Mouse (Mus musculus) neural tube, embryonic 13.5 days (tissue): ENCODE measurements at regions not wholly inside any gene's neighbourhood (a gene's known extent, or its start where the extent isn't known, plus 50 kb on each side); places are given as distances from the start of the nearest gene placed in this dataset.

ENCODE experiments used
- ATAC-seq: fragments of 200-750 bp; cut with Nextera tagmentation; 2 replicates; pipeline ENCODE4 v1.8.0; 2017; ENCODE audit warnings: low read depth, mild to moderate bottlenecking, moderate TSS enrichment, moderate library complexity
- H3K27ac ChIP-seq: fragments of 300-500 bp; sonication (generic); replicated peaks from 2 replicates; pipeline ENCODE4 v1.5.1; 2015; ENCODE audit warnings: moderate library complexity, mild to moderate bottlenecking, inconsistent platforms
- H3K27me3 ChIP-seq: fragments of 300-500 bp; sonication (generic); 2 replicates; pipeline ENCODE4 v1.6.1; 2015; ENCODE audit warnings: mild to moderate bottlenecking, inconsistent platforms
- H3K36me3 ChIP-seq: fragments of 300-500 bp; sonication (generic); 2 replicates; pipeline ENCODE4 v1.6.1; 2015; ENCODE audit warnings: mild to moderate bottlenecking, inconsistent platforms
- H3K4me1 ChIP-seq: fragments of 300-500 bp; sonication (generic); replicated peaks from 2 replicates; pipeline ENCODE4 v1.6.1; 2015; ENCODE audit warnings: inconsistent platforms
- H3K4me2 ChIP-seq: fragments of 300-500 bp; sonication (generic); 2 replicates; pipeline ENCODE4 v1.6.1; 2015; ENCODE audit warnings: inconsistent platforms, mild to moderate bottlenecking, moderate library complexity
- H3K4me3 ChIP-seq: fragments of 300-500 bp; sonication (generic); 2 replicates; pipeline ENCODE4 v1.5.1; 2015; ENCODE audit warnings: mild to moderate bottlenecking, inconsistent platforms
- H3K9ac ChIP-seq: fragments of 300-500 bp; sonication (generic); 2 replicates; pipeline ENCODE4 v1.6.1; 2015; ENCODE audit warnings: moderate library complexity, mild to moderate bottlenecking, inconsistent platforms
- H3K9me3 ChIP-seq: fragments of 300-500 bp; sonication (generic); 2 replicates; pipeline ENCODE4 v1.6.1; 2016; ENCODE audit warnings: inconsistent platforms
- WGBS: fragments of 180-500 bp; shearing (Covaris S2); methylation state at CpG from one replicate; pipeline ENCODE4 v1.1.7; 2015; 5-methylcytosine and 5-hydroxymethylcytosine counted together

DNA sequence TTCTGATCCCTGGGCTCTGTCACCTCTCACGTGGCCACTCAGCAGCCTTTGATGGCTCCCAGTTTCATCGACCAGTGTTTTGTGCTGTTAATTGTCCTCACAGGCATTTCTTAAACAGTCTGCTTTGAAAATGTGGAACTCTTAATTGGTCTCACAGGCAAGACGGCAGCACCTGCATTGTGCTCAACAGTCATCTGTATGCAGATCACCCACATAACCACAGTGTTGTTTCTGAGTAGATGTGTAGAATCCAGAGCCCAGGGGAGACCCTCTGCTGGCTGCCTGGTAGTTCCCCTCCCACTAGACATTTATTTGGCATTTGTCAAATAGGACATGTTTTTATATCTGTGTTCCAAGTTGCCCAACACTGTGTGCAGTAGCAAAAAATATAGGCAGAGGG lies 304.3 kb downstream of the Nucb2 start:
- H3K9ac ChIP-seq, result no peak overlapping the region
- H3K27ac ChIP-seq, result no peak overlapping the region
- H3K4me3 ChIP-seq, result no peak overlapping the region
- H3K27me3 ChIP-seq, result no peaks in the 10 kb centered on the region
- H3K9me3 ChIP-seq, result no peaks in the 10 kb centered on the region
- peaks cover 10% of the 10 kb centered on the region for H3K4me1 ChIP-seq
- WGBS, result 22% methylated on average over 3 of the region's 3 CpGs
- no peak; the same call in 1 of the 2 replicates for ATAC-seq
- H3K36me3 ChIP-seq, result no peaks in the 10 kb centered on the region
- H3K4me2 ChIP-seq, result no peak overlapping the region

- Histone ChIP-seq H3K36me3 (no peaks in the 10 kb centered on the region), H3K9ac (no peak overlapping the region), H3K27me3 (no peaks in the 10 kb centered on the region), H3K27ac (no peak overlapping the region), H3K9me3 (no peaks in the 10 kb centered on the region), H3K4me2 (no peak overlapping the region), H3K4me1 (no peaks in the 10 kb centered on the region), H3K4me3 (no peak overlapping the region)
- ATAC-seq, result no peak
- WGBS, result 89% methylated on average over 2 of the region's 2 CpGs
Measured at GRCm38 (mm10) chr7:116816494-116816893, 312.3 kb downstream of the Nucb2 start.

DNA sequence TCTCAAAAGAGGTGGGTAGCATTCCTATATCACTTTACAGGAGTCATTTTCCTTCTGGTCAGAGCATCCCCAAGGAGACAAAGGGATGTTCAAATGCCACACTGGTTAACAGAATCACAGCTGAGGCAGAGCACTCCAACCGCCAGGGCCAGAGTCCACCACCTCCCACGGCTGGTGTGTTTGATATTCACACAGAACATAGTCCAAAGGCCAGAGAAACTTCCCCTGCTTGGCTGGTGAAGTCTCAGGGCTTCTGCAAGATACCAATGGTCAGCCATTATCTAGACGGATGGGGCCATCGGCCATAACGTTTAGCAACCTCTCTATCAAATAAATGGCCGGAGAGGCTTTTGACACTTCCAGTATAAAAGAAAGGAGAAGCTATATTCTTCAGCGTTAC lies 313.8 kb downstream of the Nucb2 start:
- WGBS, result 81% methylated on average over 7 of the region's 7 CpGs
- H3K36me3 ChIP-seq, result no peaks in the 10 kb centered on the region

GRCm38 (mm10) chr7:116820613-116821012 lies 316.4 kb downstream of the Nucb2 start:
- H3K9me3 ChIP-seq, result no peaks in the 10 kb centered on the region
- no peak overlapping the region for H3K4me3 ChIP-seq
- ATAC-seq, result no peak
- no peaks in the 10 kb centered on the region for H3K4me1 ChIP-seq
- H3K4me2 ChIP-seq, result no peak overlapping the region
- no peaks in the 10 kb centered on the region for H3K27me3 ChIP-seq
- 90% methylated on average over 5 of the region's 5 CpGs for WGBS
- H3K27ac ChIP-seq, result no peak overlapping the region
- no peaks in the 10 kb centered on the region for H3K36me3 ChIP-seq
- no peak overlapping the region for H3K9ac ChIP-seq

More for the DNA sequence above, 313.8 kb downstream of the Nucb2 start:
- H3K9me3 ChIP-seq, result no peaks in the 10 kb centered on the region
- no peak overlapping the region for H3K9ac ChIP-seq
- no peak overlapping the region for H3K27ac ChIP-seq
- ATAC-seq, result no peak
- H3K4me3 ChIP-seq, result no peak overlapping the region
- H3K4me2 ChIP-seq, result no peak overlapping the region
- no peaks in the 10 kb centered on the region for H3K27me3 ChIP-seq
- H3K4me1 ChIP-seq, result no peaks in the 10 kb centered on the region

- Histone ChIP-seq H3K4me3 (no peak overlapping the region), H3K4me2 (no peak overlapping the region), H3K9ac (no peak overlapping the region), H3K27ac (no peak overlapping the region), H3K27me3 (no peaks in the 10 kb centered on the region), H3K36me3 (no peaks in the 10 kb centered on the region), H3K4me1 (peaks cover 18% of the 10 kb centered on the region), H3K9me3 (no peaks in the 10 kb centered on the region)
- peak; percentile 63; the same call in 1 of the 2 replicates for ATAC-seq
- whole genome bisulfite sequencing, result 23% methylated on average over 3 of the region's 3 CpGs
Measured at GRCm38 (mm10) chr7:116842894-116843293, 338.7 kb downstream of the Nucb2 start.

DNA sequence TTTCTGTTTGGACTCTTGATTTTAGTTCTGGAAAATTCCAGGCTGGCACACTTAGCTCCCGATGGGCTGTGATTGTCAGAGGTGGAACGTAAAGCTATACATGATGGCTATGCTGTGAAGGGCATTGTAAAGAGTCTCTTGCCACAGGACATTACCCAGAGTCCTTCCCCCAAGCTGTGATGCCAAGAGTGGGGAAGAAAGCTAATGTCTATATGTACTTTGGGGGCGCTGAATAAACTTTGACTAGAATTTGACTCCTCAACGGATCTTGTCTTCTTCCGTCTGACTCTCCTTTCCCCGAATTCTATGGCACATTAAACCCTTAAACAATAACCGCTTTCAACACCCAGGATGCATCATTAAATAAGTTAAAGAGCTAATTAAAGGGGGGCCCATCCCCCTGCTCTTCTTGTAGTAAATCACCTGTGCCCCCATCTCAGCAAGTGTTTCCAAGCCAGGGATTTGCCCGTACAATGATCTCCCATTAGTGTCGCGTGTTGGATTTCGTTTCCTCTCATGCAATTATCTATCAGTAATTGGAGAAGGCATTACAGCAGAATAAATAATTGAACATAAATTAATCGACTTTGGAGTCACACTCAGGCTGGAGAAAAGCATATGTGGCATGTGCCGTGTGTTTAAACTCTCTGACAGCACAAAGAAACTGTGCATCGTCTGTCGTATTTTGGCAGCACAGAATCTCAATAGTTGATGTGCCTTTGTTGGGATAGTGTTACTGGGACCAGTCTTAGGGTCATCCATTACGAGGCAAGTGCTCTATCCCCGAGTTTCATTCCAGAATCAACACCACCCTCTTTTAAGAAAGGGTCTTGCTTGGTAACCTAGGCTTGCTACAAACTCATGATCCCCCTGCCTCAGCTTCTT lies 343.9 kb downstream of the Nucb2 start:
- Histone ChIP-seq H3K27me3 (no peaks in the 10 kb centered on the region), H3K36me3 (no peaks in the 10 kb centered on the region), H3K4me1 (peaks cover 19% of the 10 kb centered on the region), H3K27ac (no peak overlapping the region), H3K4me2 (no peak overlapping the region), H3K4me3 (no peak overlapping the region), H3K9ac (no peak overlapping the region), H3K9me3 (no peaks in the 10 kb centered on the region)
- WGBS, result 48% methylated on average over 17 of the region's 17 CpGs
- ATAC-seq, result no peak

DNA sequence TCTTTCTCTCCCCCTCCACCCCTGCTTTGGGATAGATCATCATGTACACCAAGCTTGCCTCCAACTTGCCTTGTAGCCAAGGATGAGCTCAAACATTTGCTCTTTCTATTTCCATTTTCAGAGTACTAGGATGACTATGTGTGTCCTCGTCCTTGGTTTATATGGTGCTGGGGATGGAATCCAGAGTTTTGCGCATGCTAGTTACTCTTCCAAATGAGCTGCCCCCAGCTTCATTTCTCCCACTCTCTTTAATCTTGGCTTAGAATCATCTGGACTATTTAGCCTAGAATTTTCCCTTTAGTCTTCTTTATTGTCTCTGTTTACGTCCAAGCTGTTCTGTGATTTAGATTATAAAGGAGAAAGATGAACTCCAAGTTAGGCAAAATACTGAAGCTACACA lies 349.2 kb downstream of the Nucb2 start:
- H3K27me3 ChIP-seq, result no peaks in the 10 kb centered on the region
- H3K4me1 ChIP-seq, result peaks cover 3% of the 10 kb centered on the region; the same call in 1 of the 2 replicates
- H3K9ac ChIP-seq, result no peak overlapping the region
- 93% methylated on average over 3 of the region's 3 CpGs for WGBS
- no peak overlapping the region for H3K4me2 ChIP-seq
- H3K27ac ChIP-seq, result no peak overlapping the region
- H3K9me3 ChIP-seq, result no peaks in the 10 kb centered on the region
- no peak for ATAC-seq
- no peaks in the 10 kb centered on the region for H3K36me3 ChIP-seq
- H3K4me3 ChIP-seq, result no peak overlapping the region

GRCm38 (mm10) chr7:116857141-116857540 lies 353.0 kb downstream of the Nucb2 start:
- no peak overlapping the region for H3K4me2 ChIP-seq
- WGBS, result 76% methylated on average over 5 of the region's 5 CpGs
- ATAC-seq, result no peak

DNA sequence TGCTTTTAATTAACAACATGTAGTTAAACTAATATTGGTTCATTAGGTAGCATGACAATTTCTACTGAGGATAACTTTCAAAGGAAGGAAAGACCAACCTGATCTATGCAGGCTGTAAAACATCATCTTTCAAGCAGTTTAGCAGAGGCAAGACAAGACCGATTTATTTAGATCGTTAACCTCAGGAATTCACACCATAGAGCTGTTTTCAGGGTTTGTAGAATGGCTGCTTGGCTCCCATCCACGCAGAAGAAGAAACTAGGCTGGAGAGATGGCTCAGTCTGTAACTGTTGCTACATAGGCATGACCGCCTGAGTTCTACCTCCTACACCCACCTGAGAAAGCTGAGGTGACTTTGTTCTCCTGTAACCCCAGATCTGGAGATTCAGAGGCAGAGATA lies 353.6 kb downstream of the Nucb2 start:
- no peak overlapping the region for H3K4me3 ChIP-seq
- H3K36me3 ChIP-seq, result no peaks in the 10 kb centered on the region
- no peak for ATAC-seq
- no peaks in the 10 kb centered on the region for H3K4me1 ChIP-seq
- H3K4me2 ChIP-seq, result no peak overlapping the region
- H3K9me3 ChIP-seq, result no peaks in the 10 kb centered on the region
- H3K27me3 ChIP-seq, result no peaks in the 10 kb centered on the region
- H3K9ac ChIP-seq, result no peak overlapping the region
- WGBS, result 78% methylated on average over 4 of the region's 4 CpGs
- no peak overlapping the region for H3K27ac ChIP-seq

More at GRCm38 (mm10) chr7:116857141-116857540, 353.0 kb downstream of the Nucb2 start:
- Histone ChIP-seq H3K36me3 (no peaks in the 10 kb centered on the region), H3K9ac (no peak overlapping the region), H3K4me3 (no peak overlapping the region), H3K4me1 (no peaks in the 10 kb centered on the region), H3K9me3 (no peaks in the 10 kb centered on the region), H3K27me3 (no peaks in the 10 kb centered on the region), H3K27ac (no peak overlapping the region)

GRCm38 (mm10) chr7:116882268-116882964 lies 378.2 kb downstream of the Nucb2 start:
- H3K27me3 ChIP-seq, result peaks cover 4% of the 10 kb centered on the region; the same call in 1 of the 2 replicates
- H3K9me3 ChIP-seq, result no peaks in the 10 kb centered on the region
- ATAC-seq, result peak; percentile 72
- H3K4me2 ChIP-seq, result no peak overlapping the region
- peaks cover 14% of the 10 kb centered on the region for H3K4me1 ChIP-seq
- H3K4me3 ChIP-seq, result no peak overlapping the region
- no peak overlapping the region for H3K9ac ChIP-seq
- H3K27ac ChIP-seq, result 0 out of 2 replicates have a peak overlapping the region, but pooled peaks have one; percentile 5
- 23% methylated on average over 5 of the region's 5 CpGs for WGBS
- H3K36me3 ChIP-seq, result no peaks in the 10 kb centered on the region

DNA sequence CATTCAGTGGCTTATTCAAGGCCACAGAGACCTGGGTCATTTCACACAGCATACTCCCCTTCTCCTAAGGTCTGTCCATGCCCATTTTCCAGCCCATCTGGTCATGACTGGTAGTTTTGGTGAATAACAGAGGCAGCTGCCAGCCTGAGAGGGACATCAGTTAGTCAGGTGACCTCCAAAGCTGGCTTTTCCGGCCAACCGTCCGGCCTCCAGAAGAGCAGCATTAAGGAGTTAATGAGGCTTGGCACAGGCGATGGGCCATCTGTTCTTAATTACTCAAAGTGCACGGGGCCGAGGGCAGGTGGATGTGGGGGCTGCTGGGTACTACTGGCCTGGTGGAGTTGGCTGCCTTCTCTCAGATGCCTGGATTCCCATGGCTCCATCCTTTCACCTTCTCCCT lies 389.7 kb downstream of the Nucb2 start:
- no peak overlapping the region for H3K4me3 ChIP-seq
- H3K9me3 ChIP-seq, result no peaks in the 10 kb centered on the region
- no peak for ATAC-seq
- H3K9ac ChIP-seq, result no peak overlapping the region
- H3K27ac ChIP-seq, result no peak overlapping the region
- 33% methylated on average over 6 of the region's 6 CpGs for WGBS
- no peaks in the 10 kb centered on the region for H3K27me3 ChIP-seq
- no peaks in the 10 kb centered on the region for H3K36me3 ChIP-seq
- H3K4me2 ChIP-seq, result no peak overlapping the region
- H3K4me1 ChIP-seq, result no peaks in the 10 kb centered on the region

DNA sequence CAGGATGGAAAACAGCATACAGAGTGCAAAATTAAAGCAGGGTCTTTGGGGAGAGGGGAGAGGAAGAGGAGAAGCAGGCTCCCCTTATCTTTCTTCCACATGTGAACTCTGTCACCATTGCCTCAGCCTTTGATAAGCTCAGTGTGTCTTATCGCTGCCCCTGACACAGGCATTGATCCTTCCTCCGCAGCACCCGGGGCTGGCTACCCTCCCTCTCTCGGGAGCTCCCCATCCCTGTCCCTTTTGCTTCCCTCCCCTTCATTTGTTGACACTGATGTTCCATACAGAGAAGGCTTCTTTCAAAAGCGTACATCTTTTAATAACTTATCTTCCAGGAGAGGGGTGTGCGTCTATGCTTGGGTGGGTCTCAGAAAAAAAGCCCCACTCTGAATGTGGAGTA lies 411.6 kb downstream of the Nucb2 start:
- Histone ChIP-seq H3K27me3 (no peaks in the 10 kb centered on the region), H3K4me2 (no peak overlapping the region), H3K4me3 (no peak overlapping the region), H3K27ac (no peak overlapping the region), H3K9me3 (no peaks in the 10 kb centered on the region), H3K36me3 (no peaks in the 10 kb centered on the region), H3K4me1 (no peaks in the 10 kb centered on the region), H3K9ac (no peak overlapping the region)
- 83% methylated on average over 6 of the region's 6 CpGs for WGBS
- ATAC-seq, result no peak
